Mouse (Mus musculus): ENCODE measurements around the gene Gm20498. TPM values are rescaled to one million over a fixed set of nuclear protein-coding genes. Genes with fewer than 3 reads are reported as not detected.

Gm20498 gene
- total RNA-seq (2021): 10 to 100 TPM; 44.2 to 48.8 TPM
- 12.1 and 18.3 TPM in 2 replicates for polyA plus RNA-seq (2012; rRNA removed)
- long read RNA-seq, partial matches to known transcripts: 5 of 13 reads
- long read RNA-seq, other reads (novel, unspliced or antisense): 8 of 13 reads

DNA sequence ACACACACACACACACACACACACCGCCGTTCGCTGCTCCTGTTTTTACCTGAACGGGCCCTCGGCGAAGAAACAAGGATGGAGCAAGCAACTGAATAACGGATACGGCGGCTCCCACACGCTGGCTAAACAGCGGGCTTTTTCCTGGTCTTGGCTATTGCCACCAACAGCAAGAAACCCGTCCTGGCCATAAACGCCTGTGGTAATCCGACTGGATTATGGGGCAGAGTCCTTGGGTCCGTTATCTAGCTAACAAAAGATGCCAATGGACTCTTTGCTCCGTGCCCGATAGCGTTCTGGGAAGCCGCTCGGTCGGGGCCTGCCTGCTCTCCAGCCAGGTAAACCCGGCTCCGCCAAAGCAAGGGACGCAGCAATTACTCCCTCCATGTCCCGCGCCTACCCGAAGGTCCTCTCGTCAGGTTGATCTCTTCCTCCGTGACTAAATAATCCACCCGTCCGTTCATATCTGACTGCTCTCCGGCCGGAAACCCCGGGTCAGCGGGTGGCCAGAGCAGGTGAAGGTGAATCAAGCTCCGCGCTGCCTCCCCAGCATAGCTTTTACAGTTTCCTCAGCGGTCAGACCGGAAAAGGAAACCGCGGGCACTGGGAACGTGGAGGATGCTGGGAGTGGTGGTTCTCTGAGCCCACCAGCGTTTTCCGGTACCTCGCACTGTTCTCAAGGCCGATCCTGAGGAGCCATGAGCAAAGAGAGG, at the start of gene Gm20498, which contains the start of gene Synj2bp:
Gene Gm20498 (minus strand): TSS at position 590 of the 713 bp plus-strand sequence.
Gene Synj2bp (minus strand): TSS at position 596 of the 713 bp plus-strand sequence.
- Histone ChIP-seq H3K27ac (peak within 1 kb of the TSS; percentile 85), H3K27me3 (ENCODE audit: control insufficient read depth, insufficient read depth, low read length) (no peaks in the 10 kb centered on the region), H3K79me2 (replicated peaks; ENCODE audit: control insufficient read depth, insufficient read depth, low read length) (peaks cover 2% of the 10 kb centered on the region), H3K4me3 (peak within 1 kb of the TSS; percentile 83), H3K4me1 (ENCODE audit: control insufficient read depth, insufficient read depth, low read length) (peaks cover 1% of the 10 kb centered on the region; the same call in 1 of the 2 replicates), H3K9ac (ENCODE audit: low read depth, low read length) (peak within 1 kb of the TSS; percentile 91), H3K36me3 (ENCODE audit: control insufficient read depth, insufficient read depth, low read length) (0 out of 2 replicates have a peak, but pooled peaks cover 2% of the 10 kb centered on the region)
- TF ChIP-seq POLR2A (IDR thresholded peaks at IDR 0.05; ENCODE audit: insufficient read depth, low read depth, low read length) (peak; percentile 83), EP300 (IDR thresholded peaks at IDR 0.05; ENCODE audit: insufficient read depth, low read depth, low read length) (no peak)
- intact Hi-C loops (cut with DNase I): loop anchor here (5.0 kb wide), 2 partner anchors 50 to 60 kb away; no protein-coding TSS in a partner anchor
- under 1% methylated on average over 46 of the region's 46 CpGs for WGBS
- peak; percentile 85 to 87 for DNase-seq

- intact Hi-C loops (cut with DNase I): no loop called here
- no peaks in the 10 kb centered on the region for H3K36me3 ChIP-seq (ENCODE audit: control insufficient read depth, insufficient read depth, low read length)
- H3K27ac ChIP-seq: no peak within 1 kb of the TSS
- WGBS: 80% methylated on average over 1 of the region's 1 CpGs
- no peaks in the 10 kb centered on the region for H3K79me2 ChIP-seq (replicated peaks; ENCODE audit: control insufficient read depth, insufficient read depth, low read length)
- DNase-seq: no peak
- no peak within 1 kb of the TSS for H3K4me3 ChIP-seq
- no peaks in the 10 kb centered on the region for H3K4me1 ChIP-seq (ENCODE audit: control insufficient read depth, insufficient read depth, low read length)
- H3K27me3 ChIP-seq (ENCODE audit: control insufficient read depth, insufficient read depth, low read length): no peaks in the 10 kb centered on the region
- H3K9ac ChIP-seq (ENCODE audit: low read depth, low read length): no peak within 1 kb of the TSS
- TF ChIP-seq CTCF (IDR thresholded peaks at IDR 0.05) (no peak), EP300 (IDR thresholded peaks at IDR 0.05; ENCODE audit: insufficient read depth, low read depth, low read length) (no peak), POLR2A (IDR thresholded peaks at IDR 0.05; ENCODE audit: insufficient read depth, low read depth, low read length) (no peak)
Observed at GRCm38 (mm10) chr12:81568374-81568773, 35.7 kb upstream of the Gm20498 start, which contains the start of gene Adam21. TSS of gene Adam21 (minus strand) at chr12:81568474.

GRCm38 (mm10) chr12:81567931-81568330, 35.2 kb upstream of the Gm20498 start:
- H3K79me2 ChIP-seq (replicated peaks; ENCODE audit: control insufficient read depth, insufficient read depth, low read length): no peaks in the 10 kb centered on the region
- H3K27ac ChIP-seq: no peak overlapping the region
- WGBS: 81% methylated on average over 5 of the region's 5 CpGs
- no peak for DNase-seq
- H3K4me3 ChIP-seq: no peak overlapping the region
- intact Hi-C loops (cut with DNase I): no loop called here
- TF ChIP-seq EP300 (IDR thresholded peaks at IDR 0.05; ENCODE audit: insufficient read depth, low read depth, low read length) (no peak), POLR2A (IDR thresholded peaks at IDR 0.05; ENCODE audit: insufficient read depth, low read depth, low read length) (no peak), CTCF (IDR thresholded peaks at IDR 0.05) (no peak)
- no peak overlapping the region for H3K9ac ChIP-seq (ENCODE audit: low read depth, low read length)
- no peaks in the 10 kb centered on the region for H3K27me3 ChIP-seq (ENCODE audit: control insufficient read depth, insufficient read depth, low read length)
- no peaks in the 10 kb centered on the region for H3K4me1 ChIP-seq (ENCODE audit: control insufficient read depth, insufficient read depth, low read length)
- no peaks in the 10 kb centered on the region for H3K36me3 ChIP-seq (ENCODE audit: control insufficient read depth, insufficient read depth, low read length)

DNA sequence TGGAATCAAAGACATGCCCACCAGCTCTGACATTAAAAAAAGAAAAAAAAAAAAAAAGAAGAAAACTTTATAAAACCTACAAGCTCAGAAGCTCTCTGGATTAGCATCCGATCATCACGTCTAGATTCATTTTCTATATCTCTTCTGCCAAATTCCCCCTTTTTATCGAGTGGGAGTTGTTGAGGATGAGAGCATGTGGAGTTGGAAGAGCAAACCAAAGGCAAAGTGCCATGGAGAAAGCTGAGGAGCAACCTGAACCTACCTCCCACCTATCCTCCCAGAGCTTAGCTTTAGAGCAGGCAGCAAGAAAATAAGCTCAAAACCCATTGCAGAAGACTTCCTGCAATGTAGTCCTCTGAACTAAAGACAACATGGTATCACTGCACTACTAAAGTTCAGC, 31.5 kb upstream of the Gm20498 start:
- Histone ChIP-seq H3K79me2 (replicated peaks; ENCODE audit: control insufficient read depth, insufficient read depth, low read length) (no peaks in the 10 kb centered on the region), H3K4me1 (ENCODE audit: control insufficient read depth, insufficient read depth, low read length) (no peaks in the 10 kb centered on the region), H3K36me3 (ENCODE audit: control insufficient read depth, insufficient read depth, low read length) (no peaks in the 10 kb centered on the region), H3K27me3 (ENCODE audit: control insufficient read depth, insufficient read depth, low read length) (no peaks in the 10 kb centered on the region), H3K4me3 (no peak overlapping the region), H3K9ac (ENCODE audit: low read depth, low read length) (no peak overlapping the region), H3K27ac (no peak overlapping the region)
- WGBS: 92% methylated on average over 3 of the region's 3 CpGs
- DNase-seq: no peak
- intact Hi-C loops (cut with DNase I): no loop called here
- TF ChIP-seq EP300 (IDR thresholded peaks at IDR 0.05; ENCODE audit: insufficient read depth, low read depth, low read length): no peak
- no peak for TF ChIP-seq POLR2A (IDR thresholded peaks at IDR 0.05; ENCODE audit: insufficient read depth, low read depth, low read length)
- TF ChIP-seq CTCF (IDR thresholded peaks at IDR 0.05): no peak

DNA sequence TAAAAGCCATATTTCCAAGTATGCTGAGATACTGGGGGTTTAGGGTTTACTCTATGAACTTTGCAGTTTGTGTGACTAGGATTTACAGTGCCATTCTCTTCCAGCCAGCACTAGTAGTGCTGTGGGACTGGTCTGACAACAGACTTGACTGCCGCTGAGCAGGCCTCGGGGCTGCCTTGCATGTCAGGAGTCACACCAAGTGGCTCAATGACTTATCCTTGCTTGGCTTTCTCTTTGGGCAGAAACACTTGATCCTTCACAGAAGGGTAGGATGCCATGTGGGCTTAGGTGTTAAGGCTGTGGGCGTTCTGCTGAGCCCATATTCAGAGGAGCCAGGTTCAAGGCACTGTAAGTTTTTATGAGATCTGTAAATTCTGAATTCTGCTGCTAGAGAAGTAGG, 16.6 kb upstream of the Gm20498 start:
- no peak overlapping the region for H3K9ac ChIP-seq (ENCODE audit: low read depth, low read length)
- intact Hi-C loops (cut with DNase I): no loop called here
- no peaks in the 10 kb centered on the region for H3K36me3 ChIP-seq (ENCODE audit: control insufficient read depth, insufficient read depth, low read length)
- no peak overlapping the region for H3K27ac ChIP-seq
- H3K4me3 ChIP-seq: no peak overlapping the region
- no peak for DNase-seq
- TF ChIP-seq POLR2A (IDR thresholded peaks at IDR 0.05; ENCODE audit: insufficient read depth, low read depth, low read length) (no peak), EP300 (IDR thresholded peaks at IDR 0.05; ENCODE audit: insufficient read depth, low read depth, low read length) (no peak)
- 86% methylated on average over 3 of the region's 3 CpGs for WGBS
- H3K27me3 ChIP-seq (ENCODE audit: control insufficient read depth, insufficient read depth, low read length): no peaks in the 10 kb centered on the region
- H3K4me1 ChIP-seq (ENCODE audit: control insufficient read depth, insufficient read depth, low read length): no peaks in the 10 kb centered on the region
- no peaks in the 10 kb centered on the region for H3K79me2 ChIP-seq (replicated peaks; ENCODE audit: control insufficient read depth, insufficient read depth, low read length)

GRCm38 (mm10) chr12:81547163-81547562, 14.5 kb upstream of the Gm20498 start:
- 55% methylated on average over 4 of the region's 4 CpGs for WGBS
- no peaks in the 10 kb centered on the region for H3K36me3 ChIP-seq (ENCODE audit: control insufficient read depth, insufficient read depth, low read length)
- H3K27me3 ChIP-seq (ENCODE audit: control insufficient read depth, insufficient read depth, low read length): no peaks in the 10 kb centered on the region
- no peak for DNase-seq
- no peak overlapping the region for H3K27ac ChIP-seq
- H3K4me1 ChIP-seq (ENCODE audit: control insufficient read depth, insufficient read depth, low read length): no peaks in the 10 kb centered on the region
- H3K9ac ChIP-seq (ENCODE audit: low read depth, low read length): no peak overlapping the region
- no peak for TF ChIP-seq POLR2A (IDR thresholded peaks at IDR 0.05; ENCODE audit: insufficient read depth, low read depth, low read length)
- no peaks in the 10 kb centered on the region for H3K79me2 ChIP-seq (replicated peaks; ENCODE audit: control insufficient read depth, insufficient read depth, low read length)
- intact Hi-C loops (cut with DNase I): no loop called here
- no peak overlapping the region for H3K4me3 ChIP-seq
